Mouse (Mus musculus): ENCODE results near the gene Fcgr4.

Fcgr4 gene

DNA sequence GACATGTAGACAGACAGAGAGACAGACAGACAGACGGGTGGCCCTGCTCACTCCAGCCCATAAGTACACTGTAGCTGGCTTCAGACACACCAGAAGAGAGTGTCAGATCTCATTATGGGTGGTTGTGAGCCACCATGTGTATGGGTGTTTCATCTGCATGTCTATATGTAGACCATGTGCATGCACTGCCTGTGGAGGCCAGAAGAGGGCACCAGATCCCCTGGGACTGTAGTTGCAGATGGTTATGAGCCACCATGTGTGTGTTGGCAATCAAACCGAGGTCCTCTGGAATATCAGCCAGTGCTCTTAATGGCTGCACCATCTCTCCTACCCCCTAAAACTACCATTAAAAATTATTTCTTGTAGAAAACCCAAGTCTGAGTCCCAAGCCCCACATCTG, 11.8 kb upstream of the Fcgr4 start:
- no peak for DNase-seq (ENCODE audit: low spot score in 2 of 2)

DNA sequence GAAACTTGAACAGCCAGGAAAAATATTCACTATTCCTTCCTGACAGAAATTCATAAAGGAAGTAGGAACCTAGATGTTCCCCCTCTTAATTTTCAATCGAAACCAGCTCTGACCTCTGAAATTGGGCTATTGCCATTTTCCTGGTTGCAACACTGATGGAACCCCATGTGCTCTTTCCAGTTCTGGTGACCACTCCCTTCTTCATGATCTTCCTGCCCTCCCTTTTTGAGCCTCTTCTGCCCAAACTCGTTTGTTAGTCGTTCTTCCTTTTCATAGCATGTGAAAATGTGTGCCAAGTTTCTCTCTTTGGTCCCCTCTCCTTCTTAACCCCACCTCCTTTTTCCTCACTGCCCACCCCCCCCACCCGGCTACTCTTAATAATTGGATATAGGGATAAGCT, 7.0 kb upstream of the Fcgr4 start:
- no peak for DNase-seq (ENCODE audit: low spot score in 2 of 2)

DNA sequence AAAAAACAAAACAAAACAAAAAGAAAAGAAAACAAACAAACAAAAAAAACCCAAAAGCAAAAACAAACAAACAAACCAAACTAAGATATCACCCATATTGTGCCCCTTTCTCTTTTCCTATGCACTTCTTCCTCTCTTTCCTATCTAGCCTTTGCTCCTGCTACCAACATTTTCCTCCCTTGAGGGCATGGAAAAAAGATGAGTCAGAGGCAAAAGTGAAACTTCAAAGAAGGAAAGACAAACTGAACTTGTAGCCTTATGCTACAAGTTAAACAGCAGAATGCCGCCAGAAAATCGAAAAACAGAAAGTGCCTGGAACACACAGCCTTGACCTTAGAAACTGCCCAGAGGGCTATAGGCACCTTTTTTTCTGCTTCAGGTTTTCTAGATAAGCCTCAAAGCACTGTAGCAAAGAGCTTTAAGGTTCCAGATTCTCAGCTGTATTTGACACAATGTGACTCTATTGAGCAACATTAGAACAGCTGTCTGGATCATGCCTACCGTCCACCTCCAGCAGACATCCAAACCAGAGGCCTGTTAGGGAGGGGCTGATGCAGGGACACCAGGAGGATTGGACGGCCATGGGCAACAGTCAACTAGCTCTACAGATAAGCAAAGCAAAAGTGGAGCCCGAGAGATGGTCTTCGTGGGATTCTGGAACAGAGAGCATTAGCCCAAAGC, 1.9 kb upstream of the Fcgr4 start:
- DNase-seq (ENCODE audit: low spot score in 2 of 2) = no peak

- no peak for DNase-seq (ENCODE audit: low spot score in 2 of 2)
These were observed 1.1 kb upstream of the Fcgr4 start for GRCm38 (mm10) chr1:171017468-171018158.

DNA sequence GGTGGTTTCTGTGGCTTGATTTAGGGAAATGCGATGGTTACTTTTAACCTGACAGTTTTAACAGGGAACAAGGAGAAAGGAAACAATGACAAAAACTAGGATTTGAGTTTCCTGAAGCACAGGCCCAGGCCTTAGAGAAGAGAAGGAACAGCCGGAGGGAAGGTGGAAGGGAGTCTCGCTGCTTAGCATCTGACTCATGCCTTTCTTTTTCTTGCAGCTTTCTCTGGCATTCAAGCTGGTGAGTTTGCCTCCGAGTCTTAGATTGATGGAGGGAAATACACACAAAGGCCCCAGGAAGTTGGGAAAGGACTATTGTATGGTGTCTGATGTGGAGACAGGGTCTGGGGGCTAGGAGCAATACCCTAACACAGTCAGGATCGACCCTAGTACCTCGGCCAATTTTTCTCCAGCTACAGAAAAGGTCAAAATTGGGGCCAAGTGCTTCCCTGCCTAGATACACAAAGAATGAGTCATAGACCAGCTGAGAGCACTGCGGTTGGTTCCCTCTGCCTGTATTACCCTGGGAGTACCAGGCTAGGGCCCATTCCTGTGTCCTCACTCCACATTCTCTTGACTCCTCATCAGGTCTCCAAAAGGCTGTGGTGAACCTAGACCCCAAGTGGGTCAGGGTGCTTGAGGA, 711 bp downstream of the Fcgr4 start:
- DNase-seq (ENCODE audit: low spot score in 2 of 2) = no peak

DNA sequence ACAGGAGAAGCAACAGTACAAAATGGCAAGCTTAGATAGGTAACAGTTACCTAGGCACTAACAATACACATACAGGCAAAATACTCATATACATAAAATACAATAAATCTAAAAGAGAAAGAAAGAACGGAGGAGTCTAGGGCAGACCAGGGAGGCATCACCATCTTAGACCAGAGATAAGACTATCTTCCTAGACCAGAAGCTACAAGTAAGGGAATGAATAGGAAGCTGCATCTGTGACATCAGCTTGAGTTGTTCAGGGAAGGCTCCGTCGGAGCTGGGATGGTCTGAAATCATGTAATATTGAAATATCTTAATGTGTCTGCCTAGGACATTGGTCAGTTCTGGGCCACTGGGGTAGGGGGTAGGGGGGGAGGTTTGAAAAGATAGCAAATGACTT, 13.0 kb downstream of the Fcgr4 start:
- DNase-seq (ENCODE audit: low spot score in 2 of 2) = no peak

GRCm38 (mm10) chr1:171032691-171033090, 14.0 kb downstream of the Fcgr4 start:
- no peak for DNase-seq (ENCODE audit: low spot score in 2 of 2)

GRCm38 (mm10) chr1:171033196-171033595, 14.5 kb downstream of the Fcgr4 start:
- DNase-seq (ENCODE audit: low spot score in 2 of 2) = peak in 1 of 2 experiments; percentile 41

GRCm38 (mm10) chr1:171033756-171034155, 15.0 kb downstream of the Fcgr4 start:
- peak; percentile 78 to 84 for DNase-seq (ENCODE audit: low spot score in 2 of 2)

DNA sequence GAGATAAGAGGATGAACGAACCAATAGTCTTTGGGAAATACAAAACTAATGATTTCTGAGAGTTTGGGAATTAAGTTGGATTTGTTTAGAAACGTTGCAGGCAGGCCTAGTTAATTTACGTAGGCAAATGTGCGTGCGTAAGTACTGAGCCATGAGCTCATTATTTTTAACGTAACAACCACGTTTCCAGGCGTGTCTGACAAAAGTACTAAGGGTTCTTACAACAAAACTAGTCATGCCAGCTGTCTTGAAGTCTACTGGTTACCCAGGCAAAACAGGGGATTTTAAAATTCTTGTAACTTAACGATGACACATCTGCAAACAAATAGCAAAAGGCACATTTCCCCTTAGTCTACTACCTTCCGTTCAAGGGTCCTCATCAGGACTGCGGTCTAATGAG, 15.5 kb downstream of the Fcgr4 start:
- DNase-seq (ENCODE audit: low spot score in 2 of 2) = no peak

GRCm38 (mm10) chr1:171035611-171036010, 16.9 kb downstream of the Fcgr4 start:
- DNase-seq (ENCODE audit: low spot score in 2 of 2) = no peak

DNA sequence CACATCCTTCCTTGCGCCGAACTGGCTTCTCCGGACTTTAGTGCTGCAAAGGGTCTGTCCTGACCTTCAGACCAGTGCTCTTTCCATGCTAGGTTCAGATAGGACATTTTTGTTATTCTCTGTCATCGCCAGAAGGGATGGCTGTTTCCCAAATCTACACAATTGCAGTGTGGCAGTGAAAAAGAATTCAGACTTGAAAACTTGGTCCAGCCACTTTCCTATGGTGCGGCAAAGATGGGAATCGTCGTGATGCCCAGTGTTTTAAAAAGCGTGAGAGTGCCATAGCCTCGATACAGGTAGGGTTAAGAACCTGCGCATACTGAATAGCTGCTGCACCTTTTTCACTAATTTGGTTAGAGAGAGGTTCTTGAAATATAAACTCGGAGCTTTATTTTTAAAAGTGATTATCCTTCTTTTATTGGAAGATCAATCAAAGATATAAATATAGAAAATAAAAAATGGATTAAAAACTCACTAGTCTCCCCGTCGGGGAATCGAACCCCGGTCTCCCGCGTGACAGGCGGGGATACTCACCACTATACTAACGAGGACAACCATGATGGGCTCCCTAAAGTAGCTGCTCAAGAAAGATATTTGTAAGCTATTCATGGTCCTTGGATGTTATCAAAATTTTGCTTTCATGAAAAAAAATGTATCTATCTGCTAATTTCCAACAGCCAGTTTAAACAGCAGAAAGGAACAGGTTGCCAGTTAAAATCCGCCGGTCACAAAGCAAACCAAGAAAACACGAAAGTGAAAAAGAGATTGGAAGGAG, 18.0 kb downstream of the Fcgr4 start:
- peak; percentile 58 to 70 for DNase-seq (ENCODE audit: low spot score in 2 of 2)

- peak; percentile 77 to 79 for DNase-seq (ENCODE audit: low spot score in 2 of 2)
These were observed 19.4 kb downstream of the Fcgr4 start for GRCm38 (mm10) chr1:171037861-171038721.

GRCm38 (mm10) chr1:171039135-171039534, 20.4 kb downstream of the Fcgr4 start:
- DNase-seq (ENCODE audit: low spot score in 2 of 2) = no peak

GRCm38 (mm10) chr1:171039880-171040279, 21.2 kb downstream of the Fcgr4 start:
- DNase-seq (ENCODE audit: low spot score in 2 of 2) = no peak

GRCm38 (mm10) chr1:171043594-171044153, 25.0 kb downstream of the Fcgr4 start:
- DNase-seq (ENCODE audit: low spot score in 2 of 2) = no peak

DNA sequence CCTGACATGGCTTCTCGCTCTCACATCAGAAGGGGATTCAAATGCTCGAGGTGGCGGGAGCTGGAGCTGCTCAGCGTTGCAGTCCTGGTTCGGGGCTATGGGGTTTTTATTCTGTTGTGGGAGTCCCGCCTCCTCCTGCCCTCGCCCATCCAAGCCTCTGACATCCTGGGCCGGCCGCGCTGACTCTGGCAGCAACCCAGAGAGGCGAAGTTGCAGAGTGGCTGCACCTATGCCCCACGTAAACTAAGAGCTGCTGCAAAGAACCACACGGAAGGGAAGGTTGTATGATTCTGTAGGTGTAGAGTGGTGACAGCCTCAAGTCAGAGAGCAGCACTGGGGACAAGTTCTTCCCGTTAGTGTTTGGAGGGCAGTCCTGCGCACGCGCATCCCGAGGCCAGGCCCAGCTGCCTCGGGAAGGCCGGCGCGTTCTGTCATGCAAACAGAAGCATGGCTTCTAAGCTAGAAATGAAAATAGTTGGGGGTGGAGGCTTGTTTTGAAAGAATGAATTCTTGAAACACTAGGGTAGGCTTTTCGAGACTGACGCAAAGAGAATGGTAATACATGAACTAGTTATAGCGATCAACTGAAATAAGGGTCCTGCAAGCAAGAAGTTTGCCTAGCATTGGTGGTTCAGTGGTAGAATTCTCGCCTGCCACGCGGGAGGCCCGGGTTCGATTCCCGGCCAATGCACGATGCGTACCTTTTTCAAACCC, 25.8 kb downstream of the Fcgr4 start:
- DNase-seq (ENCODE audit: low spot score in 2 of 2) = peak; percentile 67 to 83

GRCm38 (mm10) chr1:171045079-171045465, 26.4 kb downstream of the Fcgr4 start:
- no peak for DNase-seq (ENCODE audit: low spot score in 2 of 2)

DNA sequence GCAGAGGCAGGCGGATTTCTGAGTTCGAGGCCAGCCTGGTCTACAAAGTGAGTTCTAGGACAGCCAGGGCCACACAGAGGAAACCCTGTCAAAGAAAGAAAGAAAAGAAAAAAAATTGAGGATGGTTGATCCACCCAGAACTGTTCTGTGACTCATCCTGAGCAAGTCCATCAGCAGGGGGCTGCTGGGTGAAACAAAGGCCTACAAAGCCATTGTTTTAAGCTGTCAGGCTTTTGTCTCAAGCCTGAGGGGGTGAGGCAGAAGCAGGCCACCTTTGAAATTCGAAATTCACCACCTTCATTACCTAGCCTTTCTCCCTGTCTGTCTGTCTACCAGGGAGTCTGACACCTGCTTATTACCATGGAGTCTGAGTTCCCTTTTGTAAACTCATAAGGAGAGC, 27.8 kb downstream of the Fcgr4 start:
- no peak for DNase-seq (ENCODE audit: low spot score in 2 of 2)

GRCm38 (mm10) chr1:171049263-171049662, 30.5 kb downstream of the Fcgr4 start:
- DNase-seq (ENCODE audit: low spot score in 2 of 2) = no peak
